Mouse (Mus musculus) fat pad, adult 2 months (tissue): ENCODE data around the gene Sec24a.
"Not testable (repeated sequence)": the region's sequence is repeated elsewhere in the genome, so short reads cannot be mapped to it uniquely, and the experiment has no call there.

Source experiments
- DNase-seq: peaks from one replicate; pipeline ENCODE4 v3.0.0-alpha.2; 2011; ENCODE audit warnings: low read depth, low spot score; ENCODE audit errors: extremely low read depth

The Sec24a gene

GRCm38 (mm10) chr11:51688330-51689328 is 74.8 kb downstream of the Sec24a start, which contains the start of gene 0610009B22Rik:
TSS of gene 0610009B22Rik (minus strand) at chr11:51688874.
- DNase-seq: peak; percentile 87

GRCm38 (mm10) chr11:51681976-51682374 is 81.5 kb downstream of the Sec24a start:
- no peak for DNase-seq

- peak; percentile 42 for DNase-seq
Measured at GRCm38 (mm10) chr11:51681324-51681975, 82.0 kb downstream of the Sec24a start.

- no peak for DNase-seq
Measured at GRCm38 (mm10) chr11:51679466-51679865, 84.0 kb downstream of the Sec24a start.

- no peak for DNase-seq
Measured at GRCm38 (mm10) chr11:51677737-51678418, 85.6 kb downstream of the Sec24a start.

GRCm38 (mm10) chr11:51675386-51675785 is 88.0 kb downstream of the Sec24a start:
- DNase-seq: no peak

- peak; percentile 90 for DNase-seq
Measured at GRCm38 (mm10) chr11:51673291-51673690, 90.1 kb downstream of the Sec24a start.

- no peak for DNase-seq
Measured at GRCm38 (mm10) chr11:51671376-51671775, 92.1 kb downstream of the Sec24a start.

- no peak for DNase-seq
Measured at GRCm38 (mm10) chr11:51670846-51671245, 92.6 kb downstream of the Sec24a start.

GRCm38 (mm10) chr11:51664747-51665146 is 98.7 kb downstream of the Sec24a start:
- not testable (repeated sequence) for DNase-seq

GRCm38 (mm10) chr11:51662632-51663031 is 100.8 kb downstream of the Sec24a start:
- no peak for DNase-seq

GRCm38 (mm10) chr11:51661867-51662365 is 101.5 kb downstream of the Sec24a start:
- no peak for DNase-seq

GRCm38 (mm10) chr11:51658705-51659104 is 104.7 kb downstream of the Sec24a start:
- no peak for DNase-seq

- DNase-seq: no peak
Measured at GRCm38 (mm10) chr11:51658291-51658690, 105.1 kb downstream of the Sec24a start.

GRCm38 (mm10) chr11:51656798-51657521 is 106.5 kb downstream of the Sec24a start:
- DNase-seq: no peak

- DNase-seq: no peak
Measured at GRCm38 (mm10) chr11:51654891-51655290, 108.5 kb downstream of the Sec24a start.

- DNase-seq: no peak
Measured at GRCm38 (mm10) chr11:51653736-51654135, 109.7 kb downstream of the Sec24a start.

GRCm38 (mm10) chr11:51652889-51653418 is 110.5 kb downstream of the Sec24a start:
- no peak for DNase-seq

GRCm38 (mm10) chr11:51650691-51651515 is 112.5 kb downstream of the Sec24a start, which contains the start of the genes N4bp3 and D930048N14Rik:
TSS of gene N4bp3 (minus strand) at chr11:51650842.
TSS of gene D930048N14Rik (plus strand) at chr11:51650954.
- DNase-seq: no peak
